Mouse (Mus musculus) effector memory CD4-positive, alpha-beta T cell, adult 5 months (primary cell): Measurements from ENCODE around the gene Vmn1r128. TPM values are rescaled to one million over a fixed set of nuclear protein-coding genes. Genes with fewer than 3 reads are reported as not detected.

ENCODE experiments used
- polyA plus RNA-seq: library from polyadenylated mRNA; unstranded; fragments of 100-300 nt; shearing (Covaris generic); gene quantifications from one replicate; pipeline ENCODE4 v1.2.1, GENCODE M21; 2017

Vmn1r128 gene
- polyA plus RNA-seq = 0.77 TPM

GRCm38 (mm10) chr7:21349073-21349472, at the start of gene Vmn1r128:
Gene Vmn1r128, plus strand, starts transcription at chr7:21349373.

GRCm38 (mm10) chr7:21301367-21301766, 47.8 kb upstream of the Vmn1r128 start, which contains the start of gene Vmn1r126:
Gene Vmn1r126, minus strand, starts transcription at chr7:21301467.

GRCm38 (mm10) chr7:21319761-21320160, 29.4 kb upstream of the Vmn1r128 start, which contains the start of gene Vmn1r127:
Gene Vmn1r127, minus strand, starts transcription at chr7:21319861.

GRCm38 (mm10) chr7:21361191-21361590, 12.0 kb downstream of the Vmn1r128 start, which contains the start of gene Vmn1r129:
Gene Vmn1r129, minus strand, starts transcription at chr7:21361291.

Other genes with a start within 250 kb of the Vmn1r128 start
- not detected for gene Vmn1r122, start 215.2 kb upstream of the Vmn1r128 start, polyA plus RNA-seq
- gene Vmn1r123, start 187.2 kb upstream of the Vmn1r128 start, polyA plus RNA-seq = not detected
- not detected for gene Gm5157, start 158.9 kb upstream of the Vmn1r128 start, polyA plus RNA-seq
- not detected for gene Vmn1r124, start 88.8 kb upstream of the Vmn1r128 start, polyA plus RNA-seq
- gene Vmn1r125, start 77.2 kb upstream of the Vmn1r128 start, polyA plus RNA-seq = not detected
- gene Vmn1r126, start 47.9 kb upstream of the Vmn1r128 start, polyA plus RNA-seq = not detected
- not detected for gene Vmn1r127, start 29.5 kb upstream of the Vmn1r128 start, polyA plus RNA-seq
- gene Vmn1r129, start 11.9 kb downstream of the Vmn1r128 start, polyA plus RNA-seq = not detected
- not detected for gene Gm6882, start 83.4 kb downstream of the Vmn1r128 start, polyA plus RNA-seq
- not detected for gene Vmn1r130, start 162.4 kb downstream of the Vmn1r128 start, polyA plus RNA-seq
- gene Vmn1r131, start 196.7 kb downstream of the Vmn1r128 start, polyA plus RNA-seq = not detected